Mouse (Mus musculus) G1E (cell line): ENCODE measurements around the gene Psmb5.

ENCODE experiments used
- CTCF ChIP-seq: IDR thresholded peaks from 2 replicates; pipeline ENCODE4 v1.5.1; 2012; ENCODE audit warnings: low read depth, low read length, inconsistent platforms, mixed read lengths
- GATA1 ChIP-seq: IDR thresholded peaks from 2 replicates; pipeline ENCODE4 v1.6.1; 2012; ENCODE audit warnings: borderline replicate concordance, low read length, inconsistent platforms, mixed read lengths
- POLR2AphosphoS5 ChIP-seq: IDR thresholded peaks from 2 replicates; pipeline ENCODE4 v1.6.1; 2012; ENCODE audit warnings: low read depth, low read length, inconsistent platforms; ENCODE audit not compliant: insufficient replicate concordance
- TAL1 ChIP-seq: conservative IDR thresholded peaks from 2 replicates; pipeline ENCODE4 v1.6.1; 2012; ENCODE audit warnings: low read depth, low read length, inconsistent platforms, mixed read lengths

DNA sequence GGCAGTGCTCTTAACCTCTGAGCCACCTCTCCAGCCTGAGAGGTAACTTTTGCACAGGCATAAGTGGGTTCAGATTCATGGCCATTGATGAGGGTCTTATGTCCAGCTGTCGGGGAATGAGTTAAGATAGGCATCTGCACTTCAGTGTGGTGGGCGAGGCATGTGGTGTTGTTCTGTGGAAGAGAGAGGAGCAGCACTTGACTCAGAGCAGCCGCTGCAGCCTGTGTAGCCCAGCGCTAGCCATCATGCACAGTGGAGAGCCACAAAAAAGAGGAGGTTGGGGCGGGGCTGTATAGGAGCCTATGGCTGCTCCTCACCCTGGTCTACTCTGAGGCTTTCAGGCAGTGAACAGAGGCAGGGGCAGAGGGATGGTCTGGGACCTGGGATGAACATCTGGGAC, 10.3 kb upstream of the Psmb5 start:
- TF ChIP-seq CTCF, result no peak
- TF ChIP-seq GATA1, result no peak
- TF ChIP-seq TAL1, result no peak
- no peak for TF ChIP-seq POLR2AphosphoS5
